Mouse (Mus musculus) hindbrain, embryonic 12.5 days (tissue): ENCODE data around the gene Gm11437. TPM values are rescaled to one million over a fixed set of nuclear protein-coding genes. Genes with fewer than 3 reads are reported as not detected.

Experiments used
- polyA plus RNA-seq: library from polyadenylated mRNA; unstranded; fragments of >200 nt; fragmentation: Nextera tagmentation; extraction: Ambion mirVana; gene quantifications from 2 replicates; pipeline ENCODE4 v1.2.1, GENCODE M21; 2016

Gene Gm11437
- polyA plus RNA-seq, 1 experiment from 2014 or later = not detected

Other genes with a start within 250 kb of the Gm11437 start
- 33.8 and 34.0 TPM in 2 replicates for gene Ddx52, start 225.4 kb downstream of the Gm11437 start, polyA plus RNA-seq
- 29.2 and 31.1 TPM in 2 replicates for gene Synrg, start 203.0 kb downstream of the Gm11437 start, polyA plus RNA-seq
- gene Dusp14, start 98.2 kb downstream of the Gm11437 start, polyA plus RNA-seq = 11.8 and 11.9 TPM in 2 replicates
- gene Tada2a, start 37.9 kb downstream of the Gm11437 start, polyA plus RNA-seq = 32.7 and 33.3 TPM in 2 replicates
- 31.6 and 43.3 TPM in 2 replicates for gene Acaca, start 37.8 kb downstream of the Gm11437 start, polyA plus RNA-seq